Mouse (Mus musculus): ENCODE results near the gene Fbxo11.

- TF ChIP-seq E2F4 (IDR thresholded peaks at IDR 0.05; ENCODE audit: borderline replicate concordance, low read depth, low read length), result no peak
- TF ChIP-seq MAX (IDR thresholded peaks at IDR 0.05; ENCODE audit: low read length), result no peak
- no peak for TF ChIP-seq CTCF (IDR thresholded peaks at IDR 0.05 in 2 of 3, conservative IDR thresholded peaks at IDR 0.05 in 1 of 3; ENCODE audit: control insufficient read depth in 1 of 3, insufficient read depth in 1 of 3, low read depth in 2 of 3, low read length in 3 of 3, poor library complexity in 1 of 3, severe bottlenecking in 1 of 3)
- TF ChIP-seq CHD2 (IDR thresholded peaks at IDR 0.05; ENCODE audit: low read length), result no peak
- no peak for TF ChIP-seq POLR2A (IDR thresholded peaks at IDR 0.05; ENCODE audit: control insufficient read depth in 1 of 2, insufficient read depth in 1 of 2, low read depth in 1 of 2, low read length in 2 of 2, poor library complexity in 1 of 2)
- TF ChIP-seq EP300 (IDR thresholded peaks at IDR 0.05; ENCODE audit: low read depth in 1 of 2, low read length in 2 of 2), result no peak
- no peak for TF ChIP-seq MAFK (IDR thresholded peaks at IDR 0.05; ENCODE audit: borderline replicate concordance, low read depth, low read length)
- TF ChIP-seq USF1 (IDR thresholded peaks at IDR 0.05; ENCODE audit: low read depth, low read length), result no peak
- no peak for TF ChIP-seq ETS1 (IDR thresholded peaks at IDR 0.05; ENCODE audit: low read depth, low read length)
- no peak for TF ChIP-seq ZKSCAN1 (IDR thresholded peaks at IDR 0.05; ENCODE audit: low read depth, low read length)
- no peak for TF ChIP-seq MAZ (IDR thresholded peaks at IDR 0.05; ENCODE audit: low read depth, low read length)
- no peak for TF ChIP-seq GATA1 (IDR thresholded peaks at IDR 0.05; ENCODE audit: low read depth, low read length)
Measured at GRCm38 (mm10) chr17:88111081-88111796, 46.1 kb upstream of the Fbxo11 start.

All from MEL (cell line).